Mouse (Mus musculus): ENCODE data around the gene Otor. TPM values are rescaled to one million over a fixed set of nuclear protein-coding genes. Genes with fewer than 3 reads are reported as not detected.

Otor gene
- 0.89 and 2.7 TPM in 2 replicates for polyA plus RNA-seq (2015; fragmentation: Nextera tagmentation; extraction: Ambion mirVana)

DNA sequence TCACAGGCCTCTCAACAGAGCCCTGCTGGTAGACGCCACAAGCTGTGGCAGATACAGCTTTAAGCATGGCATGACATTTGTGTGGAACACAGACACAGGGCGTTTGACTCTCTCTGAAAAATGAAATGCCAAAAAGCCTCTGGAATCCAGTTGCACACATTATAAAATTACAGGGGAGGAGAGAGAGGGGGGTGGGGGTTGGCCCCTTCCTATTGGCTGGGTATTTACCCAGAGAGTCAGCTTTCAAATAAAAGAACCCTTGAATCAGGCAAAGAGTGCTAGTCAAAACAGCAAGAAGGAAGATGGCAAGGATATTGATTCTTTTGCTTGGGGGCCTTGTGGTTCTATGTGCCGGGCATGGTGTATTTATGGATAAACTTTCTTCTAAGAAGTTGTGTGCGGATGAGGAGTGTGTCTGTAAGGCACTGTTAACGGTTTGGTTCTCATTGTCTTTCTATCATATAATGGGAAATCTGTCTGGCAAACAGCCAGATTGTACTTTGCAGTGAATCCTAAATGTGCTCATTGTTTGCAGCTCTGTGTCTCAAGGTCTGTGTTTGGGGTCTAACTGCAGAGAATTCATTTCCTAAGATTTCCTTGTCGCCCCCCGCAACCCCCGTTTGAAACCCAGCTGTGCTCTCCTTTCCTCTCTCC is at the start of gene Otor:
Gene Otor, plus strand, starts transcription at position 276 of the 654 bp plus-strand sequence.
- 46% methylated on average over 8 of the region's 8 CpGs for WGBS
- Histone ChIP-seq H3K4me2 (no peak within 1 kb of the TSS), H3K4me1 (peaks cover 11% of the 10 kb centered on the region), H3K9me3 (replicated peaks) (no peaks in the 10 kb centered on the region), H3K27me3 (no peaks in the 10 kb centered on the region), H3K9ac (no peak within 1 kb of the TSS), H3K27ac (no peak within 1 kb of the TSS), H3K36me3 (ENCODE audit: poor library complexity, severe bottlenecking) (no peaks in the 10 kb centered on the region), H3K4me3 (no peak within 1 kb of the TSS)
- peak; percentile 59; the same call in 1 of the 2 replicates for ATAC-seq

DNA sequence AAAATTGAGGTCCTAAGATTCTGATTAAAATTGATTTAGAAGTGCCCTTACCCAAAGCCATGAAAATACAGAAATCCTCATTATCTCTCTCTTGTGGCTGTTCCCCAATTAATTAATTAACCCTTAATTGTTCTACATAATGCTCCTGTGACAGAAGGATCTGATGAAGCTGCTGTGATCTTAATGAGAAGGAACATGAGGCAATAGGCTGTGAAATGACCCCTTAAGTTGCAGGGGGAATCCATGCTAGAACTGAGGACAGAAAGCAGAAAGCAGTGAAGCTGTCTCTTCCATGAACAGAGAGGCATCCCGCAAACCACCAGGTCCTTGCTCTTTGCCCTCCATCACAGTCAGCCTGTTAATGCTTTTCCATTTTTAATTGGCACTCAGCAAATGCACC is 47.0 kb upstream of the Otor start:
- H3K9me3 ChIP-seq (replicated peaks), result no peaks in the 10 kb centered on the region
- no peak for ATAC-seq
- H3K27me3 ChIP-seq, result no peaks in the 10 kb centered on the region
- WGBS, result 82% methylated on average over 1 of the region's 1 CpGs
- no peak overlapping the region for H3K9ac ChIP-seq
- peaks cover 8% of the 10 kb centered on the region; the same call in 1 of the 2 replicates for H3K4me1 ChIP-seq
- no peak overlapping the region for H3K27ac ChIP-seq
- no peak overlapping the region for H3K4me2 ChIP-seq
- H3K36me3 ChIP-seq (ENCODE audit: poor library complexity, severe bottlenecking), result no peaks in the 10 kb centered on the region
- no peak overlapping the region for H3K4me3 ChIP-seq

DNA sequence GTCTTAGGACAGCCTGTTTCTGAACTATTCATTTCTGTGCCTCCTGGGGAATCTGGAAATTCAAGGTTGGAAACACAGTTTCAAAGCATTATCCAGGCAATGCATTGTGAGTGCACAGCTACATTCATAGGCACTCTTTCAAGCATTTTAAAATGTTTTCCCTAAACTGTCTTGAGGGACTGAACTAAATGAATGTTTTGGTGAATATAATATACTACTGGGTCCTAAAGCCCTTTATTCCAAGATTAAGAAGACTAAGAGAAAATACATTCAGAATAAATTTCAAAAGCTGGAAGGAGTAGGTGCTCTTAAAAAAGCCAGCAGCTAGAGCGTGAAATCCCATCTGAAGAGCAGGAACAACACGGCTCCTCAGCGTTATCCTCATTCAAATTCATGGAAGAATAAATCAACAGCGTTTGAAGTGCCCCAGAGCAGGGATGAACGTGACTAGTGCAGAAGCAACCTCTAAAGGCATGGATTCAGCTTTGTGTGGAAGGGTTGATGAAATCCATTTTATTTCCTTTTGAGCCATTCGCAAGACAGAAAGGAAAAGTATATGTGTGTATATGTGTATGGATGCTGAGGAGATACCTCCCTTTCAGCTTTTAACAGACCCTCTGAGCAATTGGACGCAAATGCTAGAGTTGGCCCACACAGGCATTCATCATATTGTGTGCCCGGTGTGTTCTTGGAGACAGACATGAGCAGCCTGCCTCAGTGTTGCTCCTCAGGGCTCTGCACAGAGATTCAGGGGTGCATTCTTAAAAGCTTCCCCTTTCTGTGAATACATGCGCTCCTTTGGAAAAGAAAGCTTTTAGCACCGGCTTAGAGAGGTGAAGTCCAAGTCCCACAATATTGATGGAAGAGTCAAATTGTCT is 45.7 kb upstream of the Otor start:
- no peaks in the 10 kb centered on the region for H3K9me3 ChIP-seq (replicated peaks)
- no peak overlapping the region for H3K4me3 ChIP-seq
- H3K27ac ChIP-seq, result no peak overlapping the region
- H3K9ac ChIP-seq, result no peak overlapping the region
- H3K4me1 ChIP-seq, result peaks cover 8% of the 10 kb centered on the region; the same call in 1 of the 2 replicates
- WGBS, result 41% methylated on average over 10 of the region's 10 CpGs
- peak; percentile 57; the same call in 1 of the 2 replicates for ATAC-seq
- H3K4me2 ChIP-seq, result no peak overlapping the region
- H3K36me3 ChIP-seq (ENCODE audit: poor library complexity, severe bottlenecking), result no peaks in the 10 kb centered on the region
- no peaks in the 10 kb centered on the region for H3K27me3 ChIP-seq

DNA sequence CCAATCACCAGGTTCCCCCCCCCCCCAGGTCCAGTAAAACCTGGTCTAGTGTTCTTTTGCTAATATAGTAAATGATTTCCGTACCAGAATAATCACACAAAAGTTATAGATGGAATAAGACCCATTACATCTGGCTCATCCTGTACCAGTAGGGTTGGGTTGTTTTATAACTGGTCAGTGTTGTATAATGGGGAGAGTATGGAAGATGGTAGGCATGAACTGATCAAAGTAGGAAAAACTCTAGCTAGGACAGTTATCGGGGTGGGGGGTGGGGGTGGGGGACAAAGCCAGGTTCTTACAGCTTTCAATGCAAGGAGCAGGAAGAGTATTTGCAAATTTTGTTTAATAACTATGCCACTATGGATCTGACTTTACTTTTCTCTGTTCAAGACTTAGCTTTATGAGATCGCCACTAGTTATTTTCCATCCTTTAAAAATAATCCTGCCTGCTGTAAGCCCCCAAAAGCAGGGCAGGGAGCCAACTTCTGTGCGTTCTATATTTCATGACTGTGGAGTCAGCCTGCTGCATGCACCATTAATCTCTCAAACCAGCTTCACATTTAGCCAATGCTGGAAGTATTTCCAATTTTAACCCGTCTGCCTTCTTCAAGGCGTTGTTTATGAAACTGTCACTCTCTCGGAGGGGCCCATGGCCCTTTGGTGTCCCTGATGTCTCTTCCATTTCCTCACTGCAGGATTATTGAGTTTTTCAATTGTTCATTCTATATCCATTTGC is 43.8 kb upstream of the Otor start:
- Histone ChIP-seq H3K9me3 (replicated peaks) (no peaks in the 10 kb centered on the region), H3K4me2 (no peak overlapping the region), H3K4me3 (no peak overlapping the region), H3K9ac (no peak overlapping the region), H3K27ac (no peak overlapping the region), H3K4me1 (peaks cover 8% of the 10 kb centered on the region; the same call in 1 of the 2 replicates), H3K27me3 (no peaks in the 10 kb centered on the region), H3K36me3 (ENCODE audit: poor library complexity, severe bottlenecking) (no peaks in the 10 kb centered on the region)
- WGBS, result 91% methylated on average over 7 of the region's 7 CpGs
- ATAC-seq, result no peak

DNA sequence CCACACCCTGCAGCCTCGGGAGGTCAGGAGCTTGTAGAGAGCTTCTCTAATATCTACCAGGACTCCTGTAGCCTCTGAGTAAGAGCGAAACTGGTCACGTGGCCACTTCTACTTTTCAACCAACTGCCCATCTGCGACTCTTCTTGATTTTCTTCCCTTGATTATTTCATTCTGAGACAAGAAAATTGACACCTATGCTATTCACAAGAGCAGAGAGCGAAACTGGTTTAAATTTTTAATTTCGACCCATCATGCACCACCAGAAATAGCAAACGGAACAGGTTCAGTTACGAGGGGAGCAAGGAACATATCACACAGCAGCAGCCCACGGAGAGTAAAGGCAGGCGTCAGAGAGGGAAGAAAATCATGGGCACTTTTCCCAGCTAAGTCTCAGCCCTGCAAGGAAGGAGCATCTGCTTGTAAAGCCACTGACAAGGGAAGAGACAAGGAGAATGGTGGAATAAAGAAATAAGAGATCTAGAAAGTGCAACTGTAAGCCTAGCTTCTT is 43.1 kb upstream of the Otor start:
- H3K9ac ChIP-seq, result no peak overlapping the region
- no peak overlapping the region for H3K4me3 ChIP-seq
- H3K9me3 ChIP-seq (replicated peaks), result no peaks in the 10 kb centered on the region
- no peaks in the 10 kb centered on the region for H3K36me3 ChIP-seq (ENCODE audit: poor library complexity, severe bottlenecking)
- WGBS, result 83% methylated on average over 10 of the region's 10 CpGs
- no peak overlapping the region for H3K4me2 ChIP-seq
- no peak overlapping the region for H3K27ac ChIP-seq
- peaks cover 8% of the 10 kb centered on the region; the same call in 1 of the 2 replicates for H3K4me1 ChIP-seq
- ATAC-seq, result no peak
- H3K27me3 ChIP-seq, result no peaks in the 10 kb centered on the region

DNA sequence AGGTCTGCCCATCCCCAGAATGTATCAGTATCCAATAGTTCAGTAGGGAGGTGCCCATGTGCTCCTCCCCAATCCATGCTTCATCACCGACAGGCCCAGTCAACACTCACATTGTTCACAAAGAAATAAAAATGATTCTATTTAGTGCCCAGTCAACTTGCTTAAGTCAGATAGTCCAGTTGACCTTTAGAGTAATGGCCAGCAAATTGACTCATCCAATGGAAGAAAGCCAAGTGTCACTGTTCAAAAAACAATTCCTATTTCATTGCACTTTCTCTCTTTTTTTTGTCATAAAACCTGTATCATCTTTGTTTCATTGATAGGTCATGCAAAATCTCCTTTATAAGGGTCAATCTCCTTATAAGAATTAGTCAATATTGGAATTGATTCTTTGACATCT is 36.7 kb upstream of the Otor start:
- H3K9me3 ChIP-seq (replicated peaks), result no peaks in the 10 kb centered on the region
- no peaks in the 10 kb centered on the region for H3K4me1 ChIP-seq
- no peak overlapping the region for H3K4me3 ChIP-seq
- no peak for ATAC-seq
- no peaks in the 10 kb centered on the region for H3K36me3 ChIP-seq (ENCODE audit: poor library complexity, severe bottlenecking)
- H3K4me2 ChIP-seq, result no peak overlapping the region
- 96% methylated on average over 1 of the region's 1 CpGs for WGBS
- H3K27me3 ChIP-seq, result no peaks in the 10 kb centered on the region
- H3K9ac ChIP-seq, result no peak overlapping the region
- no peak overlapping the region for H3K27ac ChIP-seq

DNA sequence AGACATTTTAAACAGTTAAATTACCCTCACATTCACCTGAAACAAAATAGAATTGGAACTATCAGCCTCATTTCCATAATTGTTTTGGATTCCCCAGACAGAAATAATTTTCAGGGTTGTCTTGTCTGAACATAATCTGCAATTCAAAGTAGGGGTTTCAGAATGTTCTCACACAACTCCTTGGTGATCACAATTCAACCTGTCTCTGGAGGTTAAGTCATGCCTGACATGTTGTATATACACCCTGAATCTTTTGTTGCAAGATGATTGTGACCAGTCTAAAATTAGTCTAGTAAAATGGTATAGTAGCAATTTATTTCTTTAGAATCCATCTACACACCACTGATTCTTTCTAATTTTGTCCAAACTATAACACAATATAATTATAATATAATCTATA is 23.0 kb upstream of the Otor start:
- Histone ChIP-seq H3K4me1 (no peaks in the 10 kb centered on the region), H3K9ac (no peak overlapping the region), H3K27me3 (no peaks in the 10 kb centered on the region), H3K4me2 (no peak overlapping the region), H3K4me3 (no peak overlapping the region), H3K9me3 (replicated peaks) (no peaks in the 10 kb centered on the region), H3K27ac (no peak overlapping the region), H3K36me3 (ENCODE audit: poor library complexity, severe bottlenecking) (no peaks in the 10 kb centered on the region)
- no peak for ATAC-seq

DNA sequence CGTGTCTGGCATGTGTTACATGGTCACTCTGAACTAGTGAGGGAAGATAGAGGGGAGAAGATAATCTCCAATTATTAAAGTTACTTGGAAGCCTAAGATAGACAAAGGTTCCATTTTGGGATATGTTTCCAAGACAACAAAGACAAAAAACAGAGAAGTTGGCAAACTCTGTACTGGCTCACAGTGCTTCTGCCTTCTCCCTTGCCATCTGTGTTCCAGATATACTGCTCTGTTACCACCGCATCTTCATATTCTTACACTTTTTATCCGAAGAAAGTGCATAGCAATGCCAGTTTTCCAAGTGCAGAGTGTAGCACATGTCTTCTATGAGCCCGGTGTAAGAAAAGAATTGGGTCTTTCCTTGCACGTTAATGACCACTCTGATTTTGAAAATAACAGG is 21.5 kb upstream of the Otor start:
- no peaks in the 10 kb centered on the region for H3K4me1 ChIP-seq
- ATAC-seq, result no peak
- H3K27ac ChIP-seq, result no peak overlapping the region
- 75% methylated on average over 5 of the region's 5 CpGs for WGBS
- no peaks in the 10 kb centered on the region for H3K36me3 ChIP-seq (ENCODE audit: poor library complexity, severe bottlenecking)
- H3K9ac ChIP-seq, result no peak overlapping the region
- no peak overlapping the region for H3K4me2 ChIP-seq
- no peaks in the 10 kb centered on the region for H3K9me3 ChIP-seq (replicated peaks)
- H3K4me3 ChIP-seq, result no peak overlapping the region
- H3K27me3 ChIP-seq, result no peaks in the 10 kb centered on the region

DNA sequence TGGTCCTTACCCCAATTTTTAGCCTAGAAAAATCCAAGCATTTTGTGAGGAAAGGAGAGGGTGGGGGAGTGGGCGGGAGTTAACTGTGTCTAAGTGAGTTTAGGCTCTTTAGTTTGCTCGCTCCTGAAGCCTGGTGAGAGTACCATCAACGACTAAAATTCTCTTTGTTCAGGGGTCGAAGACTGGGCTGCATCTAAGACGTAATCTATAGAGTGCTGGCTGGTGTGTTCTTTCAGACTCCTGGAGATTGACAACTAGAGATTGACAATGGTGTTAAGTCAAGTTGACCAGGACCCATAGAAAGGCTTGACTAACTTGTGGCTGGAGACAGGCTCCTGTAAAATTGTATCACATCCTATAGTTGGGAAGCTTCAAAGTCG is 15.9 kb upstream of the Otor start:
- 35% methylated on average over 6 of the region's 6 CpGs for WGBS
- Histone ChIP-seq H3K9me3 (replicated peaks) (no peaks in the 10 kb centered on the region), H3K4me3 (peak overlapping the region; percentile 93), H3K4me2 (peak overlapping the region; percentile 61), H3K27ac (no peak overlapping the region), H3K9ac (no peak overlapping the region), H3K27me3 (no peaks in the 10 kb centered on the region), H3K36me3 (ENCODE audit: poor library complexity, severe bottlenecking) (peaks cover 24% of the 10 kb centered on the region), H3K4me1 (peaks cover 9% of the 10 kb centered on the region)
- ATAC-seq, result peak; percentile 61; the same call in 1 of the 2 replicates

DNA sequence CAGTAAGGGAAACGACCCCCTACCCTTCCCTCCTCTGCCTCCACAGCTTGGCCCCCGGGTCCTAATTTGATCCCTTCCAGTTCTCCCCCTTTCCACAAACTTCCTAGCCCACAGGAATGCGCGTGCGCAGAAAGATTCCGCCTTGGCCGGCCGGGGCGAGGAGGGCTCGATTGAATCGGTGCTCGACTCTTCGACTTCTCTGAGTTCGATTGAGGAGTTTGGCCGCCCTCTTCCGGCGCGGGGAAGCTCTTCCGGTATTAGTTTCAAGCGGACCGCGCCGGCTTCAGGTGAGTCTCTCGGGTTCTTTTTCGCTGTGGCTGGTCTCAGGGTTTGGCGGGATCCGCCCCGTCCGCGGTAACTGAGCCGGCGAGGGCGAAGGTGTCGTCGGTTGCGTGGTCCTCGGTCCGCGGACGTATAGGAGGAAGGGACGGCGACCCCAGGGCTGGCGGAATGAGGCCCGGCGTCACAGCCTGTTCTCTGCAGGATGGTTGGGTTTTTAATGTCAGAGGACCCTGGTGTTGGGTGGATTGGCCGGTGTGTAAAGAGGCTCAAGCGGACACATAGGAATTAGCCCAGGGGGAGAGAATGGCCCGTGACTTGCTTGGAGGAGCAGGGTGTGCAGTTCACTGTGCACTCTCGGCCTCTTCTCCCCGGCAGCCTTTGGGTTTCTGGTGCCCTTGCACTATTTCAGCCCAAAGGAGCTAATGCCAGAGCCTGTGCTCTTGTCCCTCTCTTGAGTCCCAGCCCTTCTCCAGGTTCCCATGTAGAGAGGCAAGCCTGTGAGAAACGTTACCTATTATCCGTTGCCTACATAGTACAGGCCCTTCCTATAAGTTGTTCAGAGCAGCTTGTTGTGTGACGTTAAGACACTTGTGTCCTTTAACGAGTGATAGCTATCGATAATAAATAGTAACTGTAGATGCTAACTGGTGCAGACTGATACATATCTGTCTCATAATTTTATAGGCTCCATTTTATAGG is 15.2 kb upstream of the Otor start, which contains the start of gene Snrpb2:
Gene Snrpb2, plus strand, starts transcription at position 228 of the 981 bp plus-strand sequence.
- 1% methylated on average over 55 of the region's 55 CpGs for WGBS
- no peaks in the 10 kb centered on the region for H3K9me3 ChIP-seq (replicated peaks)
- peak within 1 kb of the TSS; percentile 86 for H3K9ac ChIP-seq
- peak; percentile 97 for ATAC-seq
- H3K4me3 ChIP-seq, result peak within 1 kb of the TSS; percentile 93
- peaks cover 24% of the 10 kb centered on the region for H3K36me3 ChIP-seq (ENCODE audit: poor library complexity, severe bottlenecking)
- H3K27ac ChIP-seq, result no peak within 1 kb of the TSS
- H3K4me1 ChIP-seq, result peaks cover 9% of the 10 kb centered on the region
- H3K4me2 ChIP-seq, result peak within 1 kb of the TSS; percentile 80
- H3K27me3 ChIP-seq, result no peaks in the 10 kb centered on the region

DNA sequence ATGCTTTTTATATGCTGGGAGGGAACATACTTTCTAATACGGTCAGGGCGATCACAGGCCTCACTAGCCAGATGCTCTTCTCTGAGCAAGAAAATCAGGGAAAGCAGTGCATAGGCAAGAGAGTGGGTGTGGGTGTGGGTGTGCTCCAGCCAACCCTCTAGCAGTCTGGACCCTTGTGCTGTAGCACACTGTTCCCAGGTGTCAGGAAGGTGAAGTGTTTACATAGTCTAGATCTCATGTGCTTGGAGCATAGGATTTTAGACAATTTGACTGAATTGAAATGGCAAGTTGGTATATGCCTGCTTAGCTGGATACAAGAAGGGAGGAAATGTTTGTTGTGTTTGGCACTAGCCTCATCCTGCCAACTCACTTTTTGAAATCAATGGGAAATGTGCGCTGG is 12.4 kb upstream of the Otor start:
- H3K4me1 ChIP-seq, result peaks cover 9% of the 10 kb centered on the region
- ATAC-seq, result no peak
- no peak overlapping the region for H3K27ac ChIP-seq
- no peaks in the 10 kb centered on the region for H3K9me3 ChIP-seq (replicated peaks)
- no peaks in the 10 kb centered on the region for H3K27me3 ChIP-seq
- 94% methylated on average over 3 of the region's 3 CpGs for WGBS
- H3K9ac ChIP-seq, result no peak overlapping the region
- no peak overlapping the region for H3K4me3 ChIP-seq
- peaks cover 49% of the 10 kb centered on the region for H3K36me3 ChIP-seq (ENCODE audit: poor library complexity, severe bottlenecking)
- no peak overlapping the region for H3K4me2 ChIP-seq

All from forebrain, embryonic 13.5 days (tissue).